Mouse (Mus musculus) kidney, adult 11 months (tissue): ENCODE data around the gene Mmp10.
A peak's percentile ranks its signal among the peaks of the same experiment; 100 is the strongest.

Source experiments
- DNase-seq: peaks from one replicate; pipeline ENCODE4 v3.0.0; 2022

Mmp10 gene

DNA sequence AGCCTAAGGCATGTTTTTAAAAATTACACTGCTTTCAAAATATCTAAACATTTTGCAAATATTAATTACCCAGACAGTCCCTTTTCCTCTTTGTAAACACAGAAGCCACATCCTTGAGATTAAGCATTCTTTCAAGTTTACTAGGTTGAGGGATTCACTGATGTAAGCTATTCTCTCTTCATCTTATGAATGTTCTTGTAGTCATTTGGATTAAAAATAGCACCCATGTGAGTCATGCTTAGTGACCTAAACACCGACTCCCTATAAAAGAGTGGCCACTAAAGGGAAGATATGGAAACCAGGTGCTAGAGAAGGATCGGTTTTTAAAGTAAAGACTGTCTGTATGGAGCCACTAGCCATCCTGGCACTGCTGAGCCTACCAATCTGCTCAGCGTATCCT, at the start of gene Mmp10:
Gene Mmp10 (plus strand): TSS at position 302 of the 400 bp plus-strand sequence.
- no peak for DNase-seq

DNA sequence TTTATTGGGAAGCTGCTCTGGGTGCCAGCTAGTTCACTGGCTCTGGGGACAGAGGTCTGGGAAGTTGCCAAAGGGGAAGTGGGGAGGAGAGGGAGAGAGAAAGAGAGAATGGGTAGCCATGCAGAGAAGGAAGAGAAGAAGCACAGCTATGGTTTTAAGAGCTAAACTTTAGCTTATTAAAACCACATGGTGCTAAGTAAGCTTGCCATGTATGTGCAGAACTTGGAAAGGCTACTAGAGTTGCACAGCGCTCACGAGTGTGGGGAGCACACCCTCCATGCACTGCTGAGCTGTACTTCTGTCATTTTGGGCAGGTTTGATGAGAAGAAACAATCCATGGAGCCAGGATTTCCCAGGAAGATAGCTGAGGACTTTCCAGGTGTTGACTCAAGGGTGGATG, 48.9 kb upstream of the Mmp10 start:
- no peak for DNase-seq

DNA sequence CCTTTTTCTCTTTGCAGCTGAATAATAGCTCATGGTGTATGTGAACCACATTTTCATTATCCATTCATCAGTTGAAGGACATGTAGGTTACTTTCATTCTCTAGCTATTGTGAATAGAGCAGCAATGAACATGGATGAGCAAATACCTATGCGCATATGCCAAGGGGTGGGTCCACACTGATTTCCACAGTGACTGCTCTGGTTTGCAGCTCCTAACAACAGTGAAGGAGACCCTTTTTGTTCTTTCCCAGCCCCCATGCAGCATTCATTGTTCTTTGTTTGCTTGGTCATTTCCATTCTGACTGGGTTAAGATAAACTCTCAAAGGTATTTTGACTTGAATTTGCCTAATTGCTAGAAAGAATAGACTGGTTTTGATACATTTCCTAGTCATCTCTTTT, 31.9 kb upstream of the Mmp10 start:
- DNase-seq = no peak

GRCm38 (mm10) chr9:7483684-7484394, 18.3 kb upstream of the Mmp10 start:
- DNase-seq = no peak

DNA sequence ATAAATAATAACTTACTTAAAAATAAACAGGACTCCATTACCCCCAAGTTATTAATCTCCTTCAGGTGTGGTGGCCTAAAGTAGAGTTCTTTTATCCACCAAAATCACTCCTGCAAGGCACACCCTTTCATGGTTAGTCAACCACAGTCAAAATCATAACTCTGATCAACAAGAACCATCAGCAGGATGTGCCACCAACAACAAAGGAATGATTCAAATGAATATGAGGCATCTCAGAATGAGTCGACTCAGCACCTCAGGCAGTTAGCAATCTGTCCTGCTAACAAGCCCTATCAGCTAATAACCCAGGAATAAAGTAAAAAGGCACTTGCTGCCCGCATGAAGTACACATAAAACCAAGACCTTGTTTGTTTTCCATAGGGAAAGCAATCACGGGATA, 1.0 kb upstream of the Mmp10 start:
- no peak for DNase-seq

GRCm38 (mm10) chr9:7507321-7507876, 5.2 kb downstream of the Mmp10 start:
- no peak for DNase-seq

DNA sequence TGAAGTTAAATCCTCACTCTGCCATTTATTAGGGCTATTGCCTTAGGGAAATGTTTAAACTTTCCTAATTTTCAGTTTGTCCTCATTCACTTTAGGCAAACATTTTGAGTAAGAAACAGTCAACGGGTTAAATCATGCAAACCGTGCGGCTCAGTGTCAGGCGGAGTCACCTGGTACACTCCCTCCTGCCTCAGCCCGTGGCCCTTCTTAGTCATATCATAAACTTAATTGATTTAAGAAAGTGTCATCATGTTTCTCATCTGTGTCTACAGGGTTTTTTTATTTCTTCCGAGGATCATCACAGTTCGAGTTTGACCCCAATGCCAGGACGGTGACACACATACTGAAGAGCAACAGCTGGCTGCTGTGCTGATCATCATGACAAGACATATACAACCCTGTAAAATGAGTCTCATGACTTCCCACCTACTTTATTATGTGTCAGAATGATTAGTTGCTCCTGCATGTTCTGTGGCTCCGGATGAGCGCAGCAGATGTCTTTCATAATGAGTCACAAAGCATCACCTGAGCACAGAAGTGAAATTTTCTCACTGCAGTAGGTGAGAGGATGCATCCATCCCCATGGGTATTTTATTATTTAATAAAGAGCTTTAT, 7.6 kb downstream of the Mmp10 start:
- no peak for DNase-seq

GRCm38 (mm10) chr9:7517944-7518571, 15.9 kb downstream of the Mmp10 start:
- DNase-seq = no peak

- no peak for DNase-seq
Observed at GRCm38 (mm10) chr9:7526255-7526940, 24.2 kb downstream of the Mmp10 start.

- no peak for DNase-seq
Observed at GRCm38 (mm10) chr9:7542763-7543162, 40.6 kb downstream of the Mmp10 start.

GRCm38 (mm10) chr9:7544923-7545457, 42.8 kb downstream of the Mmp10 start:
- DNase-seq = no peak

GRCm38 (mm10) chr9:7545471-7545870, 43.3 kb downstream of the Mmp10 start:
- peak; percentile 13 for DNase-seq

GRCm38 (mm10) chr9:7545920-7546319, 43.8 kb downstream of the Mmp10 start:
- no peak for DNase-seq

- no peak for DNase-seq
Observed at GRCm38 (mm10) chr9:7551943-7552342, 49.8 kb downstream of the Mmp10 start.

DNA sequence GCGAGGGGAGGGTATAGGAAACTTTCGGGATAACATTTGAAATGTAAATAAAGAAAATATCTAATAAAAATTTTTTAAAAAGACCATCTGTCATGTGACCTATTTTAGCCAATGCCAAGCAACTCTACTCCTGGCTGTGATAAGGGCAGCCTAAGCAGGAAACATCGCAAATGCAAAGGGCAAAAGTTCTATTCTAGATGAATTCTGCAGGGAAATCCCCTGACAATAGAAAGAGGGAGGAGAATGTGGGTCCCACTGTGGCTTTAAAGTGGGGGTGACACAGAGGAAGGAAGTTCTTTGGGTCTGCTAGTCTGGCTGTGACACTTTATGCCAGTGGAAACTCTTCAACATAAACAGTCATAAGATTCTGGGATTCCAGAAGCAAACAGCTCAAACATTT, 51.4 kb downstream of the Mmp10 start:
- DNase-seq = no peak

GRCm38 (mm10) chr9:7554382-7554781, 52.2 kb downstream of the Mmp10 start:
- DNase-seq = no peak

DNA sequence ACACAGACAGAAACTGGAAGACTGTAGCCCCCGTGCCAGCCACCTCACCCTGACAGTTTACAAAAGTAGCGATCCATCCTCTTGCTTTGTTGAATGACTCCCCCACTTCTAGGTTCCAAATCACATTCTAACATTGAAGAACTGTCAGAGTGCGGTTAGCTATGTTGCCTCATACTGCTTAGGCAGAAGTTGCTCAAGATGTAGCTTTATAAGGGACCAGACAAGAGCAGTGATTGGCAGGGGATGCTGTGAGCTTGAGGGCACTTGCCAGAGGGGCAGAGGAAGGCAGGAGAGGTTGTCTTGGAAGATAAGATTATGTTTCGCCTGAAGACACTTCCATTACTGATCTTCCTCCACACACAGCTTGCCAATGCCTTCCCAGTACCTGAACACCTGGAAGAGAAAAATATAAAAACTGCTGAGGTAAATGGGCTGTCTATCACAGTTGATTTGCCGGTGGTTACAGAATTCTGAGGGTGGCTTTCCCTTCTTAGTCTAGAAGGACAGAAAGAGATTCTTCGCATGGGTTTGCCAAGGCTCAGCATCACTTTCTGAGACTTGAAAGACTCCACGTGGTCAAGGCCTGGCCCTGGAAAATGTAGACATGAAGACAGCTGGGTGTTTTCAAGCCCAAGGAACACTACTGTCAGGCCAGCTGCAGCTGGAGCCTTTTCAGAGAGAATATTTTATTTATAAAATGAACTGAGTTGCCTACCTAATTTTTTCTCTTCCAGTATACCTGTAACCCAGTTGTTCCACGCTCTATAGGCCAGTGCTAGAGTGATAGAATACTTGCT, 56.3 kb downstream of the Mmp10 start, which contains the start of gene Mmp8:
Gene Mmp8 (plus strand): TSS at position 236 of the 797 bp plus-strand sequence.
- DNase-seq = no peak
